Mouse (Mus musculus): ENCODE results near the gene Siae.

DNA sequence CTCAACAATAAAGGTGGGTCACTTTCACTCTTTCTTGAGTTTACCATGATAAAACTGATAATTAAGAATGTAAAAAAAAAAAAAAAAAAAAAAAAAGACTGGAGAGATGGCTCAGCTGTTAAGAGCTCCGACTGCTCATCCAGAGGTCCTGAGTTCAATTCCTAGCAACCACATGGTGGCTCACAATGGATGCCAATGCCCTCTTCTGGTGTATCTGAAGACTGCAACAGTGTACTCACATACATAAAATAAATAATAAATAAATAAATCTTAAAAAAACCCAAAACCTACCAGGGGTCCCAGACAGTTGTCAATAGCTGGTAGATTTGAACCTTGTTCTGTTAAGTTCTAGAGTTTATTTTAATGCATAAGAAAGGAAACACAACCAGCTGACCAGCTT lies 8.6 kb upstream of the Siae start:
- TF ChIP-seq CTCF (IDR thresholded peaks at IDR 0.05; ENCODE audit: extremely low read depth, insufficient read length, insufficient replicate concordance, low read depth, low read length) (no peak), POLR2A (IDR thresholded peaks at IDR 0.05; ENCODE audit: low read depth, low read length) (no peak)
